8 mouse cellular contexts compared by ENCODE assay signal in genomic region chr10:24928072-24928471, GRCm38 (mm10). TPM values are rescaled to one million over a fixed set of nuclear protein-coding genes. Genes with fewer than 3 reads are reported as not detected.
A peak's percentile ranks its signal among the peaks of the same experiment; 100 is the strongest.
DNase-seq lines count a peak whose midpoint lies in the region; ATAC-seq lines count a peak whose summit lies in the region.

No protein-coding gene starts in this region.

- peak overlapping the region; percentile 27 for H3K4me3 ChIP-seq in liver, embryonic 16.5 days (ENCODE audit: low read depth, low read length)

- no peak overlapping the region for H3K9ac ChIP-seq in liver, embryonic 16.5 days (ENCODE audit: low read depth, low read length)

- 0 out of 2 replicates have a peak, but pooled peaks have one; percentile 14 for ATAC-seq in liver, embryonic 16.5 days (ENCODE audit: low read depth)

- no peaks in the 10 kb centered on the region for H3K27me3 ChIP-seq in liver, embryonic 16.5 days (ENCODE audit: control insufficient read depth, insufficient read depth, low read depth, low read length)

- H3K9me3 ChIP-seq in liver, embryonic 16.5 days (replicated peaks; ENCODE audit: control insufficient read depth, low read length), result no peaks in the 10 kb centered on the region

- no peak overlapping the region for H3K27ac ChIP-seq in liver, embryonic 16.5 days (ENCODE audit: low read length)

- DNase-seq in heart, adult 11 months, result peak; percentile 92
- DNase-seq in heart, postnatal 4 days, result no peak
- DNase-seq in thymus, postnatal 4 days, result peak; percentile 18
- DNase-seq in thymus, postnatal 36 days, result no peak
- DNase-seq in yolk sac, embryonic 10.5 days (ENCODE audit: low spot score), result peak; percentile 66
- no peak for DNase-seq in adrenal gland, postnatal 10 days
- no peak for DNase-seq in ovary, adult 18-20 months (ENCODE audit: low spot score)

- peak overlapping the region; percentile 31 for H3K4me2 ChIP-seq in liver, embryonic 16.5 days (ENCODE audit: low read depth, low read length)

- H3K36me3 ChIP-seq in liver, embryonic 16.5 days (ENCODE audit: control insufficient read depth, insufficient read depth), result no peaks in the 10 kb centered on the region

- H3K4me1 ChIP-seq in liver, embryonic 16.5 days (ENCODE audit: control insufficient read depth, low read depth, low read length), result no peaks in the 10 kb centered on the region; the same call in 1 of the 2 replicates

- WGBS in liver, embryonic 16.5 days (ENCODE audit: insufficient replicate concordance), result 15% methylated on average over 12 of the region's 12 CpGs

RNA-seq across cellular contexts. Expression of gene Arg1, which starts 0.8 kb away (rescaled TPM):
- total RNA-seq in heart, postnatal 4 days (2021), result under 1 TPM in 1 of 2 experiments, not detected in 1; 0.45 TPM
- 100 and 122 TPM in 2 replicates for polyA plus RNA-seq in liver, embryonic 16.5 days (2015; fragmentation: Nextera tagmentation; extraction: Ambion mirVana)
- total RNA-seq in adrenal gland, postnatal 10 days (2021), result 100 to 1,000 TPM in 1 of 2 experiments, 10 to 100 TPM in 1; 21.3 to 126 TPM

RNA-seq across cellular contexts. Expression of gene Med23, which starts 58.3 kb away (rescaled TPM):
- 10 to 100 TPM; 23.2 to 23.8 TPM for total RNA-seq in heart, postnatal 4 days (2021)
- polyA plus RNA-seq in liver, embryonic 16.5 days (2015; fragmentation: Nextera tagmentation; extraction: Ambion mirVana), result 6.0 and 6.3 TPM in 2 replicates
- 10 to 100 TPM; 19.0 to 31.2 TPM for total RNA-seq in adrenal gland, postnatal 10 days (2021)

Comparison
In these comparisons a context has a peak if more than half of its experiments do, and no peak if none do; other contexts are left out.
1. DNase-seq: peak in heart, adult 11 months (single experiment), thymus, postnatal 4 days (single experiment) and yolk sac, embryonic 10.5 days (single experiment); none in heart, postnatal 4 days (single experiment), thymus, postnatal 36 days (0 of 2), adrenal gland, postnatal 10 days (single experiment) and ovary, adult 18-20 months (single experiment).
2. RNA of gene Arg1, which starts 0.8 kb away (total RNA-seq): 21.3 to 126 TPM in adrenal gland, postnatal 10 days; 0.45 TPM in heart, postnatal 4 days; every median in the first group is over 10 times any median in the second.